Mouse (Mus musculus) brain, embryonic 14.5 days (tissue): ENCODE data around the gene Cmc2.

Experiments used
- CTCF ChIP-seq: fragments of 200-500 bp; IDR thresholded peaks from 2 replicates; pipeline ENCODE4 v1.5.1; 2012; ENCODE audit warnings: inconsistent platforms, mild to moderate bottlenecking, moderate library complexity, borderline replicate concordance; ENCODE audit not compliant: insufficient read depth, insufficient read length; ENCODE audit errors: extremely low read depth
- POLR2A ChIP-seq: fragments of 200-500 bp; IDR thresholded peaks from 2 replicates; pipeline ENCODE4 v1.6.1; 2012; ENCODE audit warnings: mild to moderate bottlenecking, inconsistent platforms, borderline replicate concordance; ENCODE audit not compliant: poor library complexity, insufficient read depth, insufficient read length, severe bottlenecking; ENCODE audit errors: extremely low read depth

DNA sequence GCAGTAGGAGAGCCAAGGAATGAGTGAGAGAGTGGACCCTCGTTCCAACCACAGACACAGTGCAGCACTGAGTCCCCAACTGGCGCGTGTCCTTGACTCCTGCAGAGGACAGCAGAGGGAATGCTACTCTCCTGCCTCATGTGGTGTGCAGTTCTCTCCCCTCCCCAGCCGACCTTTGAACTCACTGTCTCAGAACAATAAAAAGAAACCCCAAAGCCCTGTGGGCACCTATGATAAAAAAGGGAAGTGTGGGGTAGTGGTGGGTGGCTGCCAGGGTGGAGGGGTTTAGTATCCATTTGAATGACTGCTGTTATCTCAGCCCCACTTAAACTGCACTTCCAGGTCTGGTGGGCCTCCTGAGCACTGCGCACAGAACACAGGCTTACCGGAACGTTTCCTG lies 26.3 kb upstream of the Cmc2 start:
- TF ChIP-seq POLR2A (no peak), CTCF (no peak)
